Mouse (Mus musculus): ENCODE measurements around the gene Tmem135. TPM values are rescaled to one million over a fixed set of nuclear protein-coding genes. Genes with fewer than 3 reads are reported as not detected.

Gene Tmem135
- polyA plus RNA-seq, 1 experiment = 30.9 TPM

DNA sequence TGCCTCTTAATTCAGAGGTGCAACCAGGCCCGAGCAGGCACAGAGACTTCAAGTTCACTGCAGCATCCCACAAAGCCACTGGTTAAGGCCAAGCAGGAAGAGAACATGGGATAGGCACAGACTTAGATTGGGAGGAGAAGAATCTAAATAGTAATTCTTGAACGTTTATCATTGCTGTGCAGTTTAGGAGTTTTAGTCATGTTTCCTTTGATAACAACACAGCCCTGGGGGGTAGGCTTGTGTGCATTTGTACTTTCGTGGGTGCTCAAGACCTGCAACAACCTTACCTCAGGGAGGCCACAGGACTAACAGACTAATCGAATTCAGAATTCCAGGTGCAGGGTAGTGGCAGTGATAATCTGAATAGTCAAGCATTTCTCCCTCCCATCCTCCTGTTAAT, 238.5 kb downstream of the Tmem135 start:
- TF ChIP-seq POLR2A (IDR thresholded peaks at IDR 0.05; ENCODE audit: extremely low read depth, insufficient read depth, low read length) (no peak), CTCF (IDR thresholded peaks at IDR 0.05; ENCODE audit: extremely low read depth, insufficient read depth, low read length) (no peak)
- Histone ChIP-seq H3K27ac (ENCODE audit: insufficient read depth, low read length) (no peak overlapping the region), H3K4me1 (ENCODE audit: control insufficient read depth, insufficient read depth, low read length) (no peaks in the 10 kb centered on the region), H3K4me3 (ENCODE audit: insufficient read depth, low read length) (no peak overlapping the region)

DNA sequence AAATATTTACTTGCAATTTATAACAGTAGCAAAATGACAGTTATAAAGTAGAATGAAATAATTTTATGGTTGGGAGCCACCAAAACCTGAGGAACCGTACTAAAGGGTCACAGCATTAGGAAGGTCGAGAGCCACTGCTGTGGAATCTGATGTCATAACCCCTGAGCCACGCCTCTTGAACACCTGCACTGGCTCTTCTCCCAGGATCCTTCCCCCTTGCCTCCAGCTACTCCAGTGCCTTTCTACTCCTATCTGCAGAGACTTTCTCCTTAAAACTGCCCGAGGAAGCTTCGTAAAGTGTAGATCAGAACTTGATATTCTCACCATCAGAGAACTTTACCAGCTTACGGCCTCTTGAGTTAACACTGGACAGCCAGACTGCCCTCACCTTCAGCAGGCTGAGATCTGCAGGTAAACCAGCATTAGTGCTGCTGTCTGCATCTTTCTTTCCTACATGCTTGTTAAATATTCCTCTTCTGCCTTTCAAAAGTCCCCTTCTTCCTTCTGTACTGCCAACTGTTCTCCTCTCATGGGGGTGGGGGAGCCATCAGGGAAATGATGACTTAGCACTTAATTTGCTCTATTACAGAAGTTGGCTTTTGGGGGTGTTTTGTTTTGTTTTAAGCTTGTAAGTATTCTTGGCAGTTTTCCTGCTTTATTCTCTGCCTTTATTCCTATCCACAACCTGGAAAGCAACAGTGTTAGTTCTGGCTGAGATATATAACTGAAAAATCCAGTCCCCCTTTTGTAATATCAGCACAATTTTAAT, 242.2 kb downstream of the Tmem135 start:
- Histone ChIP-seq H3K27ac (ENCODE audit: insufficient read depth, low read length) (no peak overlapping the region), H3K4me1 (ENCODE audit: control insufficient read depth, insufficient read depth, low read length) (no peaks in the 10 kb centered on the region), H3K4me3 (ENCODE audit: insufficient read depth, low read length) (no peak overlapping the region)
- TF ChIP-seq CTCF (IDR thresholded peaks at IDR 0.05; ENCODE audit: extremely low read depth, insufficient read depth, low read length) = no peak
- TF ChIP-seq POLR2A (IDR thresholded peaks at IDR 0.05; ENCODE audit: extremely low read depth, insufficient read depth, low read length) = no peak

DNA sequence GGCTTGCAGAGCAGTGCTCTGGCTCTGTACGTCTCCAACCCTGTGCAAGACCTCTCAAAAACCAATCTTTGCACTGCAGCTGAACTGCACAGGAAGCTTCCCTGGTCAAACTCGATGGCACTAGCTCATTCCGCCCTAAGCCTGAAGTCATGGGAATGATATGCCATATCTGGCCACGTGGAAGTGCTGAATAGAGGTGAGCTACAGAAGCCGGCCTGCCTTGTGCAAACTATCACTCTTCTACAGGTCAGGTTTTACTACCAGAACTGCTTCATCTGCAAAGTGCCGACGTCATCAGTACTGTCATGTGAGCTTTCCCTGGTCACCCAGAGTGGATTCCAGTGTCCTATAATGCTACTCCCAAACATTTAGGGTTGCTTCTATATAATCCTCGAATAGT, 246.7 kb downstream of the Tmem135 start:
- no peaks in the 10 kb centered on the region; the same call in 1 of the 2 replicates for H3K4me1 ChIP-seq (ENCODE audit: control insufficient read depth, insufficient read depth, low read length)
- no peak overlapping the region for H3K4me3 ChIP-seq (ENCODE audit: insufficient read depth, low read length)
- H3K27ac ChIP-seq (ENCODE audit: insufficient read depth, low read length) = no peak overlapping the region
- no peak for TF ChIP-seq CTCF (IDR thresholded peaks at IDR 0.05; ENCODE audit: extremely low read depth, insufficient read depth, low read length)
- no peak for TF ChIP-seq POLR2A (IDR thresholded peaks at IDR 0.05; ENCODE audit: extremely low read depth, insufficient read depth, low read length)

DNA sequence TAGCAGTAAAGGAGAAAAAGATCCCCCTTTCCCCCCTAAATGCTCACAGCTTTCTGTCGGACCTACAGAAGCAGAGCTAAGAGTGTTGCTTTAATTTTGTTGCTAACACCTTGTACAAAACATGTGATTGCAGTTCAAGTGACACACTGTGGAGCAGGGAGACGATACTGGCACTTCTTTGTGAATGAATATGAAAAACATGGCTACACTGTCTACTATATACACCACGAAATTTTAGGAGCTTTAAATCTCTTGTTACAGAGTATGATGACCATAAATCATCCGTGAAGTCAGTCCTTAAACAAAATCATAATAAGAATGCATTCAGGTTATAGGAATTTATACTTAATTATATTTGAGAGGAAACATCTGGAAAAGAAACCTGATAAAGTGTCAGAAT, 247.4 kb downstream of the Tmem135 start:
- Histone ChIP-seq H3K4me3 (ENCODE audit: insufficient read depth, low read length) (no peak overlapping the region), H3K4me1 (ENCODE audit: control insufficient read depth, insufficient read depth, low read length) (no peaks in the 10 kb centered on the region; the same call in 1 of the 2 replicates), H3K27ac (ENCODE audit: insufficient read depth, low read length) (no peak overlapping the region)
- TF ChIP-seq CTCF (IDR thresholded peaks at IDR 0.05; ENCODE audit: extremely low read depth, insufficient read depth, low read length) = no peak
- no peak for TF ChIP-seq POLR2A (IDR thresholded peaks at IDR 0.05; ENCODE audit: extremely low read depth, insufficient read depth, low read length)

DNA sequence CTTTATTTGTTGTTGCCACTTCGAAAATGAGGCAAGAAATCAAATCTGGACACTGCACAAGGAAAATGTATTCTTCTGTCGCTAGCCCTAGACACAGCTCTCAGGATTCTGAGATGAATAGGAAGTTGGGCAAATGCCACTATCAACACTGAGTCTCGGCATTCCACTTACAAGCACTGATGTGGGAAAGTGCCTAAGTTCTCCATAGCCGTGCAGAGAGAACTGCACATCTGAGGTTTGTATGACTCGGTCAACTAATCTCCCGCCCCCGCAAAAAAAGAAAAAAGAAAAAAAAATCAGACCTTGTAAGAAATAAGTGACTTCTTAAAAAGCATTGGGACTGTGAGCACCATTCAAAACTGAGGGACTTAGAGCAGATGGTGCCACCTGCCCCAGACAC, 248.3 kb downstream of the Tmem135 start:
- Histone ChIP-seq H3K27ac (ENCODE audit: insufficient read depth, low read length) (no peak overlapping the region), H3K4me1 (ENCODE audit: control insufficient read depth, insufficient read depth, low read length) (no peaks in the 10 kb centered on the region; the same call in 1 of the 2 replicates), H3K4me3 (ENCODE audit: insufficient read depth, low read length) (no peak overlapping the region)
- TF ChIP-seq POLR2A (IDR thresholded peaks at IDR 0.05; ENCODE audit: extremely low read depth, insufficient read depth, low read length) = no peak
- no peak for TF ChIP-seq CTCF (IDR thresholded peaks at IDR 0.05; ENCODE audit: extremely low read depth, insufficient read depth, low read length)

DNA sequence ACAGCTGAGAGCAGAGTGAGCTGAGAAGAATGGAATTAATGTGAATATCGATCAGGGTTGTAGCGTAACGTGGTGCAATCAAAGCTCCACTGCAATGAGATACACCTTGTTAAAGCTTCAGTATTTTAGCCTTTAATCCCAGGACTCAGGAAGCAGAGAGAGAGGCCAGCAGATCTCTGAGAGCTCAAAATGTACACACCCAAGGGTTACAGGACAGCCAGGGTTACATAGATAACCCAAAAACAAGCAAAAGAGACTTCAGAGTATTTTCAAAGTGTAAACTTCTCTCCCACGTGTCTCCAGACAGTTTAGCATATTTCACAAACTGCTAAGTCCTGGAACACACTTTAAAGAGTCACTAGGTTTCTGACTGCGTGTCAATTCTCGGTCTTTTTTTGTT, 248.8 kb downstream of the Tmem135 start:
- H3K27ac ChIP-seq (ENCODE audit: insufficient read depth, low read length) = no peak overlapping the region
- H3K4me1 ChIP-seq (ENCODE audit: control insufficient read depth, insufficient read depth, low read length) = no peaks in the 10 kb centered on the region; the same call in 1 of the 2 replicates
- TF ChIP-seq POLR2A (IDR thresholded peaks at IDR 0.05; ENCODE audit: extremely low read depth, insufficient read depth, low read length) = no peak
- TF ChIP-seq CTCF (IDR thresholded peaks at IDR 0.05; ENCODE audit: extremely low read depth, insufficient read depth, low read length) = no peak
- H3K4me3 ChIP-seq (ENCODE audit: insufficient read depth, low read length) = no peak overlapping the region

DNA sequence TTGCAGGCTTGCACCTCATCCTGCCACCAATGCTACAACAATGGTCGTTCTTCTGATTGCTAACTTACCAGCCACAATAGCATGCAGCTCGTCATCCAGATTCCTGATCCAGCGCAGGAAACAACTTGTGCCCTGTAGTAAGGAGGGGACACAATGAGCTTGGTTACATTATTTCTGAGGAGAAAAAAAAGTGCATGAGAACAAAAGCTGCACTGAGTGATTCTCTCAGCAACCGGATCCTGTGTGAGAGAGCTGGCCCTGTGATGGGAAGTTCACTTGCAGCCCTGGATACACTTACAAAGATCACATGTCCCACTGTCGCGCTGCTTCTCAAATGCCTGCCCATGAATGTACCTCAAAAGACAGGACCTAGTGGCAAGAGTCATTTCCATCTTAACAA, 252.7 kb downstream of the Tmem135 start:
- TF ChIP-seq CTCF (IDR thresholded peaks at IDR 0.05; ENCODE audit: extremely low read depth, insufficient read depth, low read length) = no peak
- TF ChIP-seq POLR2A (IDR thresholded peaks at IDR 0.05; ENCODE audit: extremely low read depth, insufficient read depth, low read length) = no peak

DNA sequence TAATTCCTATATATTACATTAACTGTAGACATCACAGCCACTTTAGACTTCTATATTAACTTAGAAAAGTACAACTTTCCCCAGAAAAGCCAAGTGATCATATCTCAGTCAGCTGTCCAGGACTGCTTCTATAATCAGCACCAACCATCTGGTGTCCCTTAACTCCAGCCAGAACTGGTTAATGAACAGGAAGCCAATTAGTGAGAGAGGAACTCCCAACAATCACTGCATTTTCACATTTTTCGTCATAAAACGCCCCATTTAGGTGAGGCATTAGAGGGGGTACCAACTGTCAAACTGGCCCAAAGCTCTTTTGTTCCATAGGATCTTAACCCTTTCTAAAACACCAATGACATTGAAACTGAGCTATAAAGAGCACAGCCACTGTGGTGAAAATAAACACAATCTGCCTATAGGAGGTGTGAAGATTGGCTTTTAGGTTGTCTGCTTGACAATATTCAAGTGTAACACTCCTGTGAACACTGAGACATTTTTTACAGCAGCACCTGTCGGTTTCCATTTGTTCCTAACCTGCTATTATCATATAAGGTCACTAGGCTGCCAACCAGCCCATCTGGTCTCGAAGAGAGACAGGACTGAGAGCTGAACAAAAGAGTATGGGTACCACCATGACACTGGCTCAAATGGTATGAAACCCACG, 263.3 kb downstream of the Tmem135 start:
- H3K27ac ChIP-seq (ENCODE audit: insufficient read depth, low read length) = no peak overlapping the region
- peaks cover 2% of the 10 kb centered on the region for H3K4me1 ChIP-seq (ENCODE audit: control insufficient read depth, insufficient read depth, low read length)
- TF ChIP-seq CTCF (IDR thresholded peaks at IDR 0.05; ENCODE audit: extremely low read depth, insufficient read depth, low read length) (no peak), POLR2A (IDR thresholded peaks at IDR 0.05; ENCODE audit: extremely low read depth, insufficient read depth, low read length) (no peak)
- H3K4me3 ChIP-seq (ENCODE audit: insufficient read depth, low read length) = no peak overlapping the region

More for the DNA sequence above, 252.7 kb downstream of the Tmem135 start:
- H3K27ac ChIP-seq (ENCODE audit: insufficient read depth, low read length) = no peak overlapping the region
- H3K4me1 ChIP-seq (ENCODE audit: control insufficient read depth, insufficient read depth, low read length) = no peaks in the 10 kb centered on the region; the same call in 1 of the 2 replicates
- no peak overlapping the region for H3K4me3 ChIP-seq (ENCODE audit: insufficient read depth, low read length)

DNA sequence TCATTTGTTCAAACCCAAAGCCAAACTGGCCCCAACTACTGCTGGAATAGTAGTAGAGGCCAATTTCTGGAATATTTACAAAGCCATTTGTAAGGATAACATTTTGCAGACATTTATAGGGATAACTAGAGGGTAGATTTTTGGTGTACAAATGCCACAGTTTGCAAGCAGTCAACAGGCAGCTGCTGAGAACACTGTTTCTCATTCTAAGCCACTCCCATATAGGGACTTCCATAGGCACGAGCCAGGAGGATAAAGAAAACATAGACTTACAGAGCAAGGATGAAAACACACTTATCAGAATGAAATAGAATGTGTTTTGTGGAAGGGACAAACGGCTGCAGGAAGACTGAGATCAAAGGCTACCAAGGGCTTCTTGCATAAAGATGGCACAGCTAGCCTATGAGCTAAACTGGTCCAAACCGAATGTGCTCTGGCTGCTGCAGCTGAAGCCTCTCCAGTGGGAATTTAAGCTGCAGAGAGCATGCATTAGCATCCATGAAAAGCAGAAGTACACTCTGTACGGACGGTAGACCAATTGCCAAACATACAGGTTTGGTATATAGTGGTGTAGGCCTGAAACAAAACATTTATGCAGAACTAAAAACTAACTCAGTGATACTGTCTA, 269.0 kb downstream of the Tmem135 start:
- TF ChIP-seq CTCF (IDR thresholded peaks at IDR 0.05; ENCODE audit: extremely low read depth, insufficient read depth, low read length) (no peak), POLR2A (IDR thresholded peaks at IDR 0.05; ENCODE audit: extremely low read depth, insufficient read depth, low read length) (no peak)
- no peak overlapping the region for H3K4me3 ChIP-seq (ENCODE audit: insufficient read depth, low read length)
- H3K4me1 ChIP-seq (ENCODE audit: control insufficient read depth, insufficient read depth, low read length) = no peaks in the 10 kb centered on the region
- H3K27ac ChIP-seq (ENCODE audit: insufficient read depth, low read length) = no peak overlapping the region
